Mouse (Mus musculus): ENCODE measurements at regions not wholly inside any gene's neighbourhood (a gene's known extent, or its start where the extent isn't known, plus 50 kb on each side); places are given as distances from the start of the nearest gene placed in this dataset.

- no peak for TF ChIP-seq CTCF (IDR thresholded peaks at IDR 0.05; ENCODE audit: low read depth)
- TF ChIP-seq EP300 (IDR thresholded peaks at IDR 0.05; ENCODE audit: low read depth) = no peak
These were observed 306.1 kb upstream of the Npvf start for GRCm38 (mm10) chr6:50960341-50960740.

Measured in liver, embryonic 14.5 days (tissue).